Mouse (Mus musculus): ENCODE results near the gene Sdad1. TPM values are rescaled to one million over a fixed set of nuclear protein-coding genes. Genes with fewer than 3 reads are reported as not detected.

Gene Sdad1
- polyA plus RNA-seq, 1 experiment from 2014 or later, result 30.5 TPM

GRCm38 (mm10) chr5:92321631-92322400, 11.5 kb upstream of the Sdad1 start:
- Histone ChIP-seq H3K9me3 (replicated peaks; ENCODE audit: control insufficient read depth, low read length) (no peaks in the 10 kb centered on the region), H3K4me3 (ENCODE audit: low read depth, low read length) (no peak overlapping the region), H3K4me1 (ENCODE audit: control insufficient read depth, insufficient read depth, low read length) (no peaks in the 10 kb centered on the region), H3K27ac (ENCODE audit: low read depth, low read length) (no peak overlapping the region), H3K27me3 (ENCODE audit: control insufficient read depth, insufficient read depth, low read length) (no peaks in the 10 kb centered on the region), H3K4me2 (no peak overlapping the region), H3K36me3 (ENCODE audit: control insufficient read depth, insufficient read depth, low read length) (no peaks in the 10 kb centered on the region), H3K9ac (ENCODE audit: low read depth, low read length) (no peak overlapping the region)
- no peak for ATAC-seq (replicated peaks; ENCODE audit: insufficient number of reproducible peaks, low FRiP score, low TSS enrichment)
- WGBS (ENCODE audit: insufficient replicate concordance), result 62% methylated on average over 8 of the region's 8 CpGs

GRCm38 (mm10) chr5:92318596-92318995, 8.3 kb upstream of the Sdad1 start:
- Histone ChIP-seq H3K4me1 (ENCODE audit: control insufficient read depth, insufficient read depth, low read length) (no peaks in the 10 kb centered on the region), H3K36me3 (ENCODE audit: control insufficient read depth, insufficient read depth, low read length) (no peaks in the 10 kb centered on the region), H3K9ac (ENCODE audit: low read depth, low read length) (no peak overlapping the region), H3K27ac (ENCODE audit: low read depth, low read length) (no peak overlapping the region), H3K9me3 (replicated peaks; ENCODE audit: control insufficient read depth, low read length) (no peaks in the 10 kb centered on the region), H3K4me3 (ENCODE audit: low read depth, low read length) (no peak overlapping the region), H3K4me2 (no peak overlapping the region), H3K27me3 (ENCODE audit: control insufficient read depth, insufficient read depth, low read length) (no peaks in the 10 kb centered on the region)
- 83% methylated on average over 14 of the region's 14 CpGs for WGBS (ENCODE audit: insufficient replicate concordance)
- ATAC-seq (replicated peaks; ENCODE audit: insufficient number of reproducible peaks, low FRiP score, low TSS enrichment), result no peak

GRCm38 (mm10) chr5:92318119-92318518, 7.8 kb upstream of the Sdad1 start:
- no peak overlapping the region for H3K4me2 ChIP-seq
- no peaks in the 10 kb centered on the region for H3K27me3 ChIP-seq (ENCODE audit: control insufficient read depth, insufficient read depth, low read length)
- WGBS (ENCODE audit: insufficient replicate concordance), result 75% methylated on average over 7 of the region's 7 CpGs
- H3K27ac ChIP-seq (ENCODE audit: low read depth, low read length), result no peak overlapping the region
- H3K4me1 ChIP-seq (ENCODE audit: control insufficient read depth, insufficient read depth, low read length), result no peaks in the 10 kb centered on the region
- H3K36me3 ChIP-seq (ENCODE audit: control insufficient read depth, insufficient read depth, low read length), result no peaks in the 10 kb centered on the region
- no peak overlapping the region for H3K9ac ChIP-seq (ENCODE audit: low read depth, low read length)
- no peaks in the 10 kb centered on the region for H3K9me3 ChIP-seq (replicated peaks; ENCODE audit: control insufficient read depth, low read length)
- no peak overlapping the region for H3K4me3 ChIP-seq (ENCODE audit: low read depth, low read length)
- ATAC-seq (replicated peaks; ENCODE audit: insufficient number of reproducible peaks, low FRiP score, low TSS enrichment), result no peak

- no peaks in the 10 kb centered on the region for H3K9me3 ChIP-seq (replicated peaks; ENCODE audit: control insufficient read depth, low read length)
- no peak overlapping the region for H3K4me3 ChIP-seq (ENCODE audit: low read depth, low read length)
- H3K27me3 ChIP-seq (ENCODE audit: control insufficient read depth, insufficient read depth, low read length), result no peaks in the 10 kb centered on the region
- H3K27ac ChIP-seq (ENCODE audit: low read depth, low read length), result no peak overlapping the region
- H3K9ac ChIP-seq (ENCODE audit: low read depth, low read length), result no peak overlapping the region
- WGBS (ENCODE audit: insufficient replicate concordance), result 51% methylated on average over 7 of the region's 7 CpGs
- H3K4me1 ChIP-seq (ENCODE audit: control insufficient read depth, insufficient read depth, low read length), result peaks cover 6% of the 10 kb centered on the region
- H3K4me2 ChIP-seq, result no peak overlapping the region
- ATAC-seq (replicated peaks; ENCODE audit: insufficient number of reproducible peaks, low FRiP score, low TSS enrichment), result no peak
- no peaks in the 10 kb centered on the region for H3K36me3 ChIP-seq (ENCODE audit: control insufficient read depth, insufficient read depth, low read length)
These were observed 3.5 kb upstream of the Sdad1 start for GRCm38 (mm10) chr5:92313776-92314175.

- ATAC-seq (replicated peaks; ENCODE audit: insufficient number of reproducible peaks, low FRiP score, low TSS enrichment), result no peak
- Histone ChIP-seq H3K27ac (ENCODE audit: low read depth, low read length) (no peak overlapping the region), H3K27me3 (ENCODE audit: control insufficient read depth, insufficient read depth, low read length) (no peaks in the 10 kb centered on the region), H3K4me1 (ENCODE audit: control insufficient read depth, insufficient read depth, low read length) (peaks cover 8% of the 10 kb centered on the region), H3K9ac (ENCODE audit: low read depth, low read length) (no peak overlapping the region), H3K4me3 (ENCODE audit: low read depth, low read length) (no peak overlapping the region), H3K9me3 (replicated peaks; ENCODE audit: control insufficient read depth, low read length) (no peaks in the 10 kb centered on the region), H3K36me3 (ENCODE audit: control insufficient read depth, insufficient read depth, low read length) (no peaks in the 10 kb centered on the region), H3K4me2 (no peak overlapping the region)
- 14% methylated on average over 13 of the region's 13 CpGs for WGBS (ENCODE audit: insufficient replicate concordance)
These were observed 1.9 kb upstream of the Sdad1 start for GRCm38 (mm10) chr5:92312046-92312715.

GRCm38 (mm10) chr5:92304291-92304690, 6.0 kb downstream of the Sdad1 start:
- no peaks in the 10 kb centered on the region for H3K9me3 ChIP-seq (replicated peaks; ENCODE audit: control insufficient read depth, low read length)
- no peak overlapping the region for H3K27ac ChIP-seq (ENCODE audit: low read depth, low read length)
- no peak for ATAC-seq (replicated peaks; ENCODE audit: insufficient number of reproducible peaks, low FRiP score, low TSS enrichment)
- H3K36me3 ChIP-seq (ENCODE audit: control insufficient read depth, insufficient read depth, low read length), result peaks cover 23% of the 10 kb centered on the region
- 66% methylated on average over 3 of the region's 3 CpGs for WGBS (ENCODE audit: insufficient replicate concordance)
- H3K4me2 ChIP-seq, result no peak overlapping the region
- no peak overlapping the region for H3K9ac ChIP-seq (ENCODE audit: low read depth, low read length)
- no peak overlapping the region for H3K4me3 ChIP-seq (ENCODE audit: low read depth, low read length)
- no peaks in the 10 kb centered on the region for H3K27me3 ChIP-seq (ENCODE audit: control insufficient read depth, insufficient read depth, low read length)
- peaks cover 6% of the 10 kb centered on the region; the same call in 1 of the 2 replicates for H3K4me1 ChIP-seq (ENCODE audit: control insufficient read depth, insufficient read depth, low read length)

- 84% methylated on average over 13 of the region's 13 CpGs for WGBS (ENCODE audit: insufficient replicate concordance)
- H3K27ac ChIP-seq (ENCODE audit: low read depth, low read length), result no peak overlapping the region
- H3K4me2 ChIP-seq, result no peak overlapping the region
- no peaks in the 10 kb centered on the region for H3K9me3 ChIP-seq (replicated peaks; ENCODE audit: control insufficient read depth, low read length)
- no peak for ATAC-seq (replicated peaks; ENCODE audit: insufficient number of reproducible peaks, low FRiP score, low TSS enrichment)
- peaks cover 32% of the 10 kb centered on the region for H3K36me3 ChIP-seq (ENCODE audit: control insufficient read depth, insufficient read depth, low read length)
- H3K4me1 ChIP-seq (ENCODE audit: control insufficient read depth, insufficient read depth, low read length), result no peaks in the 10 kb centered on the region
- H3K9ac ChIP-seq (ENCODE audit: low read depth, low read length), result no peak overlapping the region
- H3K4me3 ChIP-seq (ENCODE audit: low read depth, low read length), result no peak overlapping the region
- no peaks in the 10 kb centered on the region for H3K27me3 ChIP-seq (ENCODE audit: control insufficient read depth, insufficient read depth, low read length)
These were observed 8.0 kb downstream of the Sdad1 start for GRCm38 (mm10) chr5:92302149-92302840.

- no peak overlapping the region for H3K4me2 ChIP-seq
- H3K9ac ChIP-seq (ENCODE audit: low read depth, low read length), result no peak overlapping the region
- WGBS (ENCODE audit: insufficient replicate concordance), result 89% methylated on average over 2 of the region's 2 CpGs
- no peak overlapping the region for H3K4me3 ChIP-seq (ENCODE audit: low read depth, low read length)
- no peaks in the 10 kb centered on the region for H3K27me3 ChIP-seq (ENCODE audit: control insufficient read depth, insufficient read depth, low read length)
- ATAC-seq (replicated peaks; ENCODE audit: insufficient number of reproducible peaks, low FRiP score, low TSS enrichment), result no peak
- no peaks in the 10 kb centered on the region for H3K9me3 ChIP-seq (replicated peaks; ENCODE audit: control insufficient read depth, low read length)
- H3K27ac ChIP-seq (ENCODE audit: low read depth, low read length), result no peak overlapping the region
- no peaks in the 10 kb centered on the region for H3K4me1 ChIP-seq (ENCODE audit: control insufficient read depth, insufficient read depth, low read length)
- H3K36me3 ChIP-seq (ENCODE audit: control insufficient read depth, insufficient read depth, low read length), result peaks cover 21% of the 10 kb centered on the region
These were observed 15.8 kb downstream of the Sdad1 start for GRCm38 (mm10) chr5:92294525-92294924.
